Mouse (Mus musculus) hindbrain, postnatal 0 days (tissue): ENCODE measurements at regions not wholly inside any gene's neighbourhood (a gene's known extent, or its start where the extent isn't known, plus 50 kb on each side); places are given as distances from the start of the nearest gene placed in this dataset.

Experiments
- ATAC-seq: fragments of 200-750 bp; cut with Nextera tagmentation; 2 replicates; pipeline ENCODE4 v1.8.0; 2017; ENCODE audit warnings: mild to moderate bottlenecking, moderate TSS enrichment, moderate library complexity
- DNase-seq: peaks from one replicate; pipeline ENCODE4 v3.0.0-alpha.2; 2015; ENCODE audit warnings: low spot score
- H3K27ac ChIP-seq: fragments of 300-500 bp; sonication (generic); 2 replicates; pipeline ENCODE4 v1.5.1; 2014; ENCODE audit warnings: mild to moderate bottlenecking
- H3K27me3 ChIP-seq: fragments of 300-500 bp; sonication (generic); 2 replicates; pipeline ENCODE4 v1.6.1; 2014; ENCODE audit warnings: low read length, mixed read lengths; ENCODE audit not compliant: insufficient read depth
- H3K36me3 ChIP-seq: fragments of 300-500 bp; sonication (generic); 2 replicates; pipeline ENCODE4 v1.6.1; 2014; ENCODE audit warnings: low read length, mixed read lengths; ENCODE audit not compliant: insufficient read depth
- H3K4me1 ChIP-seq: fragments of 300-500 bp; sonication (generic); 2 replicates; pipeline ENCODE4 v1.6.1; 2014; ENCODE audit warnings: antibody characterized with exemption, low read length, mixed read lengths; ENCODE audit not compliant: insufficient read depth
- H3K4me2 ChIP-seq: fragments of 300-500 bp; sonication (generic); 2 replicates; pipeline ENCODE4 v1.6.1; 2014; ENCODE audit warnings: low read depth, mild to moderate bottlenecking, low read length, moderate library complexity, mixed read lengths
- H3K4me3 ChIP-seq: fragments of 300-500 bp; sonication (generic); 2 replicates; pipeline ENCODE4 v1.5.1; 2014; ENCODE audit warnings: low read length
- H3K9ac ChIP-seq: fragments of 300-500 bp; sonication (generic); replicated peaks from 2 replicates; pipeline ENCODE4 v1.6.1; 2014; ENCODE audit warnings: mild to moderate bottlenecking, low read length, moderate library complexity, mixed read lengths
- H3K9me3 ChIP-seq: fragments of 300-500 bp; sonication (generic); 2 replicates; pipeline ENCODE4 v1.6.1; 2016; ENCODE audit warnings: low read length, mixed read lengths
- CTCF ChIP-seq: IDR thresholded peaks from 2 replicates; pipeline ENCODE4 v1.5.1; 2016; ENCODE audit warnings: antibody characterized with exemption, control low read depth, low read depth
- WGBS: fragments of 180-500 bp; shearing (Covaris S2); extraction: QIAGEN DNeasy Blood & Tissue Kit; methylation state at CpG from one replicate; pipeline ENCODE4 v1.1.7; 2014; 5-methylcytosine and 5-hydroxymethylcytosine counted together

DNA sequence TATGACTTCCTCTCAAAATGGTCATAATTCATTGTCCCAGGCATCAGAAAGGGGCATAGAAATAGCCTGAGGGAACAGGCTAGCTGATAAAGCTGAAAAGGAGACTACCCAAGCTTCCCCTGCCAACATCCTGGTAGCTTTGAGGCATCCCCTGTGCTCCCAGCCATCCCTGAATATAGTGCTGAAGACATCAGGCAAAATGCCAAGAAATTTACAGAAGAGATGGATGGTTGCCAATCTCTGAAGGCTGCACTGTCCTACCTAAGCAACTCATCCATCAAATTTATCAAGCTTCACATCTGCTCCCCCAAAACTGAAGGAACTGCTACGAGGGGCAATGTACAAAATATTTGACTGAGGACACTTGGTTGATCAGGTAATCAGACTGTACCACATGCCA, 146.9 kb downstream of the Anxa1 start:
- Histone ChIP-seq H3K4me2 (no peak overlapping the region), H3K27ac (no peak overlapping the region), H3K9me3 (no peaks in the 10 kb centered on the region), H3K4me3 (no peak overlapping the region), H3K9ac (no peak overlapping the region), H3K36me3 (no peaks in the 10 kb centered on the region), H3K27me3 (no peaks in the 10 kb centered on the region), H3K4me1 (no peaks in the 10 kb centered on the region)
- no peak for TF ChIP-seq CTCF
- WGBS, result 38% methylated on average over 1 of the region's 1 CpGs
- ATAC-seq (peak; percentile 66), DNase-seq (peak; percentile 63)

- DNase-seq (no peak), ATAC-seq (no peak)
- Histone ChIP-seq H3K9me3 (no peaks in the 10 kb centered on the region), H3K4me3 (no peak overlapping the region), H3K36me3 (no peaks in the 10 kb centered on the region), H3K9ac (no peak overlapping the region), H3K4me2 (no peak overlapping the region), H3K4me1 (no peaks in the 10 kb centered on the region), H3K27me3 (no peaks in the 10 kb centered on the region), H3K27ac (no peak overlapping the region)
- 66% methylated on average over 6 of the region's 6 CpGs for WGBS
- TF ChIP-seq CTCF, result no peak
Measured at GRCm38 (mm10) chr19:20241266-20241665, 149.5 kb downstream of the Anxa1 start.

GRCm38 (mm10) chr19:20240471-20240870, 150.3 kb downstream of the Anxa1 start:
- H3K9me3 ChIP-seq, result no peaks in the 10 kb centered on the region
- TF ChIP-seq CTCF, result peak; percentile 48
- no peaks in the 10 kb centered on the region for H3K4me1 ChIP-seq
- peak; percentile 42 for DNase-seq
- H3K27ac ChIP-seq, result no peak overlapping the region
- no peaks in the 10 kb centered on the region for H3K36me3 ChIP-seq
- 41% methylated on average over 1 of the region's 1 CpGs for WGBS
- ATAC-seq, result no peak
- no peak overlapping the region for H3K4me3 ChIP-seq
- no peak overlapping the region for H3K4me2 ChIP-seq
- H3K9ac ChIP-seq, result no peak overlapping the region
- no peaks in the 10 kb centered on the region for H3K27me3 ChIP-seq

DNA sequence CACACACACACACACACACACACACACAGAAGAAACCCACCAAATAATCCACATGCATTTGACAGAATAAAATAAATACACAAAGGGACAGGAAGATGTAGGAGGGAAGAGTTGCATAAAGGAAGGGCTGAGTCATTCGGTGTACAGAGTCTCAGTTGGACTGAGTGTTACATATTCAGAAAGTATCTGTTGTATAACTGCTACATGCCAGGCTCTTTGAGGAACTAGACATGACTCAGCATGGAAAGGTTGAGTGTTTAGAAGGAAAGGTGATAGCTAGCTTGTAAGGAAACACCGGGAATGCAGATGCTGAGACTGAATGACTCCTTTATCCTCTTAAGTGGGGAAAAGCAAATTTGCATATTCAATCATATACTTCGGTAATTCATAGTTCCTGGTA, 151.3 kb downstream of the Anxa1 start:
- 46% methylated on average over 3 of the region's 3 CpGs for WGBS
- Histone ChIP-seq H3K27me3 (no peaks in the 10 kb centered on the region), H3K4me3 (no peak overlapping the region), H3K9me3 (no peaks in the 10 kb centered on the region), H3K27ac (no peak overlapping the region), H3K4me1 (no peaks in the 10 kb centered on the region), H3K9ac (no peak overlapping the region), H3K36me3 (no peaks in the 10 kb centered on the region), H3K4me2 (no peak overlapping the region)
- DNase-seq, result no peak
- TF ChIP-seq CTCF, result no peak
- ATAC-seq, result no peak

- 82% methylated on average over 7 of the region's 7 CpGs for WGBS
- no peaks in the 10 kb centered on the region for H3K4me1 ChIP-seq
- no peak overlapping the region for H3K4me2 ChIP-seq
- no peaks in the 10 kb centered on the region for H3K9me3 ChIP-seq
- DNase-seq, result no peak
- no peak for ATAC-seq
- H3K4me3 ChIP-seq, result no peak overlapping the region
- H3K27ac ChIP-seq, result no peak overlapping the region
- no peak overlapping the region for H3K9ac ChIP-seq
- H3K36me3 ChIP-seq, result no peaks in the 10 kb centered on the region
- H3K27me3 ChIP-seq, result no peaks in the 10 kb centered on the region
- TF ChIP-seq CTCF, result no peak
Measured at GRCm38 (mm10) chr19:20226756-20227155, 164.0 kb downstream of the Anxa1 start.

DNA sequence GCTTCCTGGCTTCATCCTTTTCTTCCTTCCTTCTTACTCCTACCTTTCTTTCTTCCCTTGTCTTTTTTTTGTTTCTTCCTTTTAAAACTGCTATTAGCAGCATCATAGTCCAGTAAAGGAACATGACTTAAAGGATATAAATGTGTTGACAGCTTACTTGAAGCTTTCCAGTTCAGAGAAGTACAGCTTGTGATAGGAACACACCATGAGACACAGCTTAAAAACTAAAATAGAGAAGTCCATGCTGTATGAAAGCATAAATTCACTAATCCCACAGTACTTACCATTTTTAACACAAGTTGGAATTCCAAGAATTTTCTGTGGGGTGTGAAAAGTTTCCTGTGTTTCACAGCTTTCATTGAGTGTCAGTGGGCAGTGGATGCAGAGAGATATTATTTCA, 173.4 kb downstream of the Anxa1 start:
- Histone ChIP-seq H3K9me3 (no peaks in the 10 kb centered on the region), H3K4me1 (no peaks in the 10 kb centered on the region), H3K27me3 (no peaks in the 10 kb centered on the region), H3K36me3 (no peaks in the 10 kb centered on the region), H3K27ac (no peak overlapping the region), H3K4me2 (no peak overlapping the region), H3K4me3 (no peak overlapping the region), H3K9ac (no peak overlapping the region)
- no peak for TF ChIP-seq CTCF
- ATAC-seq (no peak), DNase-seq (no peak)

DNA sequence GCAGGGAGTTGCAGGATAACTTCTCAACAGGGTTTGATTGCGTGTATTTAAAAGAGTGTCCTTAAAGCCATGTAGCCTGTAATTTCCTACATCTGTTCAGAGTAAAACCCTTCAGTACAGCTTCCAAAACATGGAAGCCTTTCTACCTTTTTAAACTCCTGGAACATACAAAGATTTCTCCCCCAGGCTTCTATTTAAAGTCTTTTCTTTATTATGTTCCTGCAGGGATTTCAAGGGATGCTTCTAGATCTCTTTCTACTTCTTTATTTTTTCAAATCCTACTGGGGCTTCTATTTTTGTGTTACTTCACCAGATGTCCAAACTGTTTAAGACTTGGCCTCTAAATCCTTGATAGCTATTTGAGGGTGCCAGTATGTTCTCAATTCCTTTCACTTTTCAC, 196.2 kb downstream of the Anxa1 start:
- Histone ChIP-seq H3K27me3 (no peaks in the 10 kb centered on the region), H3K36me3 (no peaks in the 10 kb centered on the region), H3K27ac (no peak overlapping the region), H3K4me3 (no peak overlapping the region), H3K4me1 (no peaks in the 10 kb centered on the region), H3K9ac (no peak overlapping the region), H3K4me2 (no peak overlapping the region), H3K9me3 (no peaks in the 10 kb centered on the region)
- TF ChIP-seq CTCF, result no peak
- ATAC-seq, result no peak
- 97% methylated on average over 1 of the region's 1 CpGs for whole genome bisulfite sequencing
- DNase-seq, result no peak
